Mouse (Mus musculus) CD4-positive helper T cell, adult 2 months (primary cell): ENCODE data around the gene Med9.
A peak's percentile ranks its signal among the peaks of the same experiment; 100 is the strongest.

Experiments used
- DNase-seq: peaks from one replicate; pipeline ENCODE4 v3.0.0-alpha.2; 2012; ENCODE audit warnings: low read depth, missing footprints, low spot score

The Med9 gene

GRCm38 (mm10) chr11:59947752-59948400, at the start of gene Med9:
TSS of gene Med9 (plus strand) at chr11:59948206.
- DNase-seq, result peak; percentile 88

- DNase-seq, result no peak
Measured at GRCm38 (mm10) chr11:59899711-59900685, 48.0 kb upstream of the Med9 start.

DNA sequence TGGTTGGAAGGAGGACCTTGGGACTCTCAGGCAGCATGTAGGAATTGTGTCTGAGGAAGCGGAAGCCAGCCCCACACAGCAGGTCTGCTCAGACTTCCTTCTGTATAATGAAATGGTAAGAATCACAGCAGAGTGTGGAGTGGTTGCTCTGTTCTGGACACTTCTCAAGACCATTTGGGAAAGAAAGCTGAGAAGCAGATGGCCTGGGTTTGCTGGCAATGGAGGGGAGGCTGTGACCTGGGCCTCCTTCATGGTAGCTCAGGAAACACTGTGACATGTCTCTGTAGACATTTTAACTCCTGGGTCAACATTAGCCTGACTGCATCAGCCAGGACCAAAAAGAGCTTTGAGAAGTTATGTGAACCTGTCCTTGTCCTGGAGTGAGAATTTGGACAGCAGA, 47.0 kb upstream of the Med9 start:
- DNase-seq, result no peak

DNA sequence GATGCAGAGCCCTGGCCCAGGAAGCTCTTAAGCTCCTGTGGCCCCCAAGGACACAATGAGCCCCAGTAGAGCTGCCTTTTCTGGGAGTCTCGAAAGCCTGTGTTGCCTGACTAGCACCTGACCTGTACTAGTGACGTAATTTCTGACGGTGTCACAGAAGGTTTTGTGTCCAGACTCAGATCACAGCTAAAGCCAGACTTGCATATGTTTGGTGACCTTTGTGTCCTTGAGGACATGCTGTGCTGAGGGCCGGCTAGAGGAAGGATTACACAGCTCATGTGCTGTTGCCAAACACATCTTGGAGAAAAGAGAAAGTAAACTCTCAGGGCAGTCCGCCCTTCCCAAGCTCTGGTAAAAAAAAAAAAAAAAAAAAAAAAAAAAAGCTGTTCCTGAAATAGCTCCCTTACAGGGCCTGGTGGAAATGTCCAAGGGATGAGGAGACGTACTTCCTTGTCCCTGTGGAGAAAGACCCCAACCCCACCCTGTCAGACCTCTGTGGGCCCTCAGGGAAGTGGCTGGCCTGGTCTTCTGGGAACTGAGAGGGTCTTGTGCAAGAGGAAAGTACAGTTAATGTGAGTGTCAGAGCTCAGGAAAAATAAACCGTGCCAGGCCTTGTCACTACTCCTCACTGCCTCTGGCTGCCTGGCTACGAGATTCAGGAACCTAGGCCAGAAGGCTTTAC, 45.8 kb upstream of the Med9 start:
- no peak for DNase-seq

- DNase-seq, result no peak
Measured at GRCm38 (mm10) chr11:59906521-59907123, 41.4 kb upstream of the Med9 start.

- no peak for DNase-seq
Measured at GRCm38 (mm10) chr11:59908446-59908845, 39.6 kb upstream of the Med9 start.

DNA sequence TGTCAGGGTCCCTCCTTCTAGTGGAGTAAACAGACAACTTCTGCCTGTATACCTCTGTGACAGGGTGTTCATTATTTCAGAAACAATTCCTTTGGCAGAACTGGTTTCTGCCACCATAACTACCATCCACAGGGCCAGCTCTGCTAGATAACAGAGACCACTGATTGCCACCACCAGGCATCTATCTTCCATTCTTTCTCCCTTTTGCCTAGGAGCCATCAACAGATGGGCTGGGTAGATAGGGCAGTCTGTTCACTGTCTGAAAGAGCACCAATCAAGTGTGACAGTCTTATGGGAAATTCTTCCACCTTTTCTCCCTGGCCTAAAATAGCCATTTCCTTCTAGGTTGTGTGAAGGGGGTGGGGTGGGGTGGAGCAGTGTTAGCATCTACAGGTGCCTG, 37.4 kb upstream of the Med9 start:
- DNase-seq, result no peak

DNA sequence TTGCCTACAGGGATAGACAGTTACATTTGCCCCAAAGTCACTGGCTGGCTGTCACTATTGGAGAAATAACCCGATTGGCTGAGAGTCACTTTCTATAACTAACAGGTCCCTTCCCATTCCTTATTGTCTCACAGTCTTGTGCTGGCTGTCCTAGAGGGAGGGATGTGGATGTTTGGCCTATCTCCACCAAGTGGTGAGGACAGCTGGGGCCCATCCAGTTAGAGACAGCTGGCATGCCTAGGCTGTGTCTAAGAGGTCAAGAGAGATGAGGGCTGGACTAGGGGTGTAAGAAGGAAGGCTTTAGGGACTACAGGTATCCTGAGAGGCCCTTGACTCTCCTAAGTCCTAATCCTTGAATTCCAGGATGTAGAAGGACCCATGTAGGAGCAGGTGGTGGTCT, 36.5 kb upstream of the Med9 start:
- DNase-seq, result no peak

DNA sequence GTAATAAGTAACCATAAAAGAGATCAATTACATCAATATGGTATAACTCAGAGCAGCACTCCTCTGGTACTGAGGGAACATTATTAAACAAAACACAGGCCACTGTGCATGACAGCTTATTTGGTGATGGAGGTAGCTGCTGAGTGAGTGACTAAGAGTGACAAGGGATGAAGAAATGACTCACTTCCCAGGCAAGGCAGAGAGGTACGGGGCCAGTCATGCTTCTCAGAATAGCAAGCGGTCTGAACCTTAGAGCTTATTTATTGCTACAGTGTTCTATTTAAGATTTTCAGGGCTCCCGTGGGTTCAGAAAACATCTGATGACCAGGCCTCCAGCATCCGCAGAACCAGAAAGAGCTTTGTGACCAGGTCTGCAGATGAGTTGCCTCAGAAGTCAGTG, 34.3 kb upstream of the Med9 start:
- no peak for DNase-seq

DNA sequence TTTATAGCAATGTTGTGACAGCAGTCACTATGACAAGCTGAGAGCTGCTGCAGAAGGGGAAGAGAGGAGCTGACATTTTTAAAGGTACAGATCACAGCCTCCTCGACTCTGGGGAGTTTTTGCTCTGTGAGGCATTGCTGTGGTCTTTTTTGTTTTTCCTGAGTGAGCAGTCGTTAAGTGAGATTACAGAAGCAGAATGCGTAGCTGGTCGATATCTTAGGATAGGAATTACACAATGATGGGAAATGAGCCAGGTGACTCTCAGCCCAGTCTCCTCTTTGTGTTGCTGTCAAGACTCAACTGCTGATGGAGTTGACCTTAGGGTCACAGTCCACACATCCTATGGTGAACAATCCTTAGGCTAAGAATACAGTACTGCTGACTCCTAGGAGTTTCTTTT, 30.0 kb upstream of the Med9 start:
- DNase-seq, result no peak

DNA sequence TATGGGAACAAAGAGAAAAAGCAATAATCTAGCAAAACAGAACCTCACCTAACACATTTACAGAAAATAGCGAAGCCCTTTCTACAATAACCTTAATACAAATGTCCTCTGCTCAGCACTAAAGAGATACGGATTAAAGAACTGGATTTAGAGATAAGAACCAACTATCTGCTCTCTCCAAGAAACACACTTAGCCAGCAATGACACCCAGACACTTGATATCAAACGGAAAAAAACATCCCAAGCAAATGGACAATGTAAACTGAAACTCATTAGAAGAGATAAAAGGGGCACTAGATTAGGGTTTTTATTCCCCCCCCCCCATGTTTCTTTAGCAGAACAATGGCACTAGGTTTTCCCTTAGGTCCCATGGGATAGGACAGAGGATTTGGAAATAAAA, 28.6 kb upstream of the Med9 start:
- DNase-seq, result no peak

GRCm38 (mm10) chr11:59920331-59920730, 27.7 kb upstream of the Med9 start:
- no peak for DNase-seq

GRCm38 (mm10) chr11:59921265-59921664, 26.7 kb upstream of the Med9 start:
- DNase-seq, result no peak

- no peak for DNase-seq
Measured at GRCm38 (mm10) chr11:59930031-59930430, 18.0 kb upstream of the Med9 start.

- DNase-seq, result no peak
Measured at GRCm38 (mm10) chr11:59932560-59933337, 15.3 kb upstream of the Med9 start.

DNA sequence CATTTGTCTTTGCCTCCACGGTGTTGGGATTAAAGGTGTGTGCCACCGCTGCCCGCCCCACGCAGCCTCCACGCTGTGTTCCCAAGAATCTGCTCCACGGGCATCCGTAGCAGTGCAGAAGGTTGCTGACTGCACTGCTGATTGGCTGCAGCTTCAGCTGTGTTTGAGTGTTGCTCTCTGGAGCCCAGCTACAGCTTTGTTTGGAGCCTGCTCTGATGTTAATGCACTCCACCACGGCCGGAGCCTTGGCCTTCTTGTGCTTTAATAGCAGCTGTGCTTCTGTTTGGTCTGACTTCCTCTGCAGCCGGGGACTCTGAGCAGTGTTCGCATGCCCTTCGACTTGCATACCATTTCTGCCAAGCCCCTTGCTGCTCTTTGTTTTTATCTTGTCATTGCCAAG, 14.1 kb upstream of the Med9 start:
- no peak for DNase-seq

- no peak for DNase-seq
Measured at GRCm38 (mm10) chr11:59937023-59937422, 11.0 kb upstream of the Med9 start.

GRCm38 (mm10) chr11:59937615-59938014, 10.4 kb upstream of the Med9 start:
- no peak for DNase-seq

DNA sequence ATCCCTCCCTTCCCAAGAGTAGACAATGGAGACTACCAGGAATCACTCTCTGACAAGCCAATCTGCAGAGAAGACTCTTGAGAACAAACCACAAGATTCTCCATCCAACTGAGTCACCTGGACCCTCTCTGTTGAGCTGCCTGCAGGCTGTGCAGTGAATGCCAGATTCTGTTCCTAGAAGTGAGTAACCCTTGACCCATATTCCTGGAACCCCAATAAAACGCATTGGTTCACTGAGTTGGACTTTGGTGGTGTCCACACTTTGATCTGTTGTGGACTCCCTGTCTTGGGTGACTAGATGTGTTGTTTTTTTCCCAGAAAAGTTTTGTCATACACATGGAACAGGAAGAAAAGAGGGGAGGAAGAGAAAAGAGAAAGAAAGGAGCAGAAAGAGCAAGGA, 8.2 kb upstream of the Med9 start:
- no peak for DNase-seq

GRCm38 (mm10) chr11:59940645-59941044, 7.4 kb upstream of the Med9 start:
- no peak for DNase-seq

- no peak for DNase-seq
Measured at GRCm38 (mm10) chr11:59941391-59941790, 6.6 kb upstream of the Med9 start.
